Mouse (Mus musculus): Measurements from ENCODE around the gene Irak3.
A peak's percentile ranks its signal among the peaks of the same experiment; 100 is the strongest.

Irak3 gene

GRCm38 (mm10) chr10:120204591-120205210 lies 2.8 kb upstream of the Irak3 start:
- no peak for DNase-seq (ENCODE audit: low spot score)

- DNase-seq (ENCODE audit: low spot score) = no peak
Observed at GRCm38 (mm10) chr10:120202467-120203250, 729 bp upstream of the Irak3 start.

DNA sequence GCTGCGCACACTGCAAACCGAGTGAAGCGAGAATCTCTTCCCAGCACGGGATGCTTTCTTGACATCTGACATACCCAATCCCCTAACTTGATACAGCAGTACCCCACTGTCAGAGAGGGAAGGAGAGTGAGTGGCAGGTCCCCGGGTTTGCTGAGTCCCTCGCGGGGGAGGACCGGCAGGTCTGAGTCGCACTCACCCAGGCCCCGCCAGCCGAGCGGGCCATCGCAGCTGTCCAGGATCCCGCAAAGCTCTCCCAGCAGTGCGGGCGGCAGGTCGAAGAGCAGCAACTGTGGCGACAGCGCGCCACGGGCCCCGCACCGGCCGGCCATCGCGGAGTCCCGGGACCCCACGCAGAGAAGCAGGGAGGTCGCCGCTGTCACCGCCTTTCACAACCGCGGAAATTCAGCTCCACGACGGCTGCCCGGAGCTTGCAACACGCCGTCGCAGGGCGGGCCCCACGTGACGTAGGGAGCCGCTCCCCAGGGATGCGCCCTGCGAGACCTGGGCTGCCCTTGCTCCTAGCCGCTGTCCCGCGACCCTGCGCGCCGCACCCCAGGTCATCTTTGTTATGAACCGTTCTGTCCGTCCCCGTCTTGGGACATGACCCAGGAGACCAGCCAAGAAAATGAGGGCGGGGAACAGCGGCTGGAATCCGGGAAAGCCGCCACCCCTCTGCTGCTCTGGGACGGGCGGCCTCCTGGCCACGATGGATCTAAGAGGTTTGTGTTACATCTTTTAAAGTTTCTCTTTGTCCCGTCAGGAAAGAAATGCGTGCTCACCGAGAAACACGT lies 604 bp downstream of the Irak3 start, which contains the start of gene Tmbim4:
TSS of gene Tmbim4 (plus strand) at position 460 of the 791 bp plus-strand sequence.
- peak; percentile 24 for DNase-seq (ENCODE audit: low spot score)

GRCm38 (mm10) chr10:120197061-120197835 lies 4.7 kb downstream of the Irak3 start:
- no peak for DNase-seq (ENCODE audit: low spot score)

DNA sequence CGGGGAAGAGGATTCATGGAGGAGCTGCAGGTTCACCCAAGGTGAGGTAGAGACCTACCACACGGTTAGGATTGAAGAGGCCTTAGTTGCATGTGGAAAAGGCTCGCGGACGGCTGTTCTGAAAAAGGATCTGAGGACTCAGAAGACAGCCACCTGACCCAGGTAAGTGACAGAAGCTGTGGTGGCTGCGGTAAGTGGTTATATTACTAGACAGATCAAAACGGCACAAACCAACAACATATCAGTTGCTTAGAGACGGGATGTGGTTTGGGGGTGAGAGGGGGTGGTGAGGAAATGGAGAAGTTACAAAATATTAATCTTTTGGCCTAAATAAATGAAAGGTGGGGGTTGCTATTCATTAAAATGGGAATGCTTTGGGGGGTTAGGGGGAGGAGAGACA lies 8.7 kb downstream of the Irak3 start:
- no peak for DNase-seq (ENCODE audit: low spot score)

DNA sequence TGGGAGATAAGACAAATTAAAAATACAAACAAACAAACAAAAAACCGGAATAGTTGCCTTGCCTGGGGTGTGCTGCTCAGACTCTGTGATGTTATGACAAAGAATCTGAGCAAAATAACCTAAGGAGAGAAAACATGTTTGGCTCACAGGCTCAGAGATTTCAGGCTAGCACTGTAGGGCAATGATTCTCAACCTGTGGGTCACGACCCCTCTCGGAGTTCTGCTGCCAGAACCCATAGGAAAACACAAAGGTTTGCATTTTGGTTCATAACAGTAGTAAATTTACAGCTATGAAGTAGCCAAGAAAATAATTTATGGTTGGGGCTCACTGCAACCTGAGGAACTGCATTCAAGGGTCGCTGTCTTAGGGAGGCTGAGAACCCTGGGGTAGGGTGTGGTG lies 9.7 kb downstream of the Irak3 start:
- DNase-seq (ENCODE audit: low spot score) = no peak

DNA sequence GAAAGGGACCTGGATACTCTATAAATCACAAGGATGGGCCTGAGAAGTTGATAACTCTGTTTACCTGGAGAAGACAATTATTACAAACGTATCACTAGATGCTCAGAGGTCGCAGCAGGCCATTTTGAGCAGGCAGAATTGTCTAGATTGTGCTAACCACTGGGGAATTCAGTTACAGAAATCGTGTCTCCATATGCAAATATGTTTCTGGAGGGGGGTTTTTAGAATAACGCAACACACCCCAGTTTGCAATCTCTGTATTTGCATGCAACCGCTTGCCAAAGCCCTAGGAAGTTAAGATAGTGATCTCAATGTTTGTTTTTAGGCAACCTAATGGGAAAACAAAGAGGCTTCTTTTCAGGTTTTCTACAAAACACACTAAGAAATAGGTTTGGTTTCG lies 10.8 kb downstream of the Irak3 start:
- no peak for DNase-seq (ENCODE audit: low spot score)

DNA sequence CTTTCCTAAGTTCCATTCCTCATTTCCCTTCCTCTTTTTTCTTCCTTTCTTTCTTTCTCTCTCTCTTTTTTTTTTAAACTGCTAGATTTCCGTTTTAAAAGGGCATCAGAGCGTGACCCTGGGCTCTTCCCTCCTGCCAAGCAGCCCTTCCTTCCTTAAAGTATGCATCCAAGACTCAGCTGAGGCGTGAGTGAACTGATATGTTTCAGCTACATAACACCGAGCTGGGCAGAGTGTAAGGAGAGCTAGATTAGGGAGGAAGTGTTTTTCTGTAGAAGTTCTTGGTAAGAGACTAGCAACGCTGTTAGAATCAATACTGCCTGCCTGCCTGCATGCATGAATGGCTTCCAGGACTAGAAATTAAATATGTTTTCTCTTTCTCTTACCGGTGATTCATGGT lies 12.1 kb downstream of the Irak3 start:
- no peak for DNase-seq (ENCODE audit: low spot score)

DNA sequence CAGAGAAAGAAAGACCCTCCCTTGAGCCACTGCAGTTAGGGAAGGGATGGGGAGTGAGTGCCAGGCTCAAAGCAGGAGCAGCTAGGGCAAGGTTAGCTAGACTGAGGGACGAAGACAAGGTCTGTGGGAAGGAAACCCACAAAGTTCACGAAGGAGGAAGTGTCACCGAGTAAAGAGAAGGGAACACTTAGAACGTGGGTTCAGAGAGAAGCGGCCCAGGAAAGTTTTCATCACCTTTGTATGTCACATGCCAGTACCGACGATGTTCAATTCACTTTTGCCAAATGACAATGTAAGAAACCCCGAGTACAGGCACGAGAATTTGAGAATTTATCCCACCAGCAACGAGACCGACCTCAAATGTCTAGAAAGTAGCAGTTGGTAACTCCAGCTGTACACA lies 12.7 kb downstream of the Irak3 start:
- DNase-seq (ENCODE audit: low spot score) = no peak

GRCm38 (mm10) chr10:120188513-120188912 lies 13.4 kb downstream of the Irak3 start:
- DNase-seq (ENCODE audit: low spot score) = no peak

GRCm38 (mm10) chr10:120183342-120183741 lies 18.6 kb downstream of the Irak3 start:
- DNase-seq (ENCODE audit: low spot score) = no peak

GRCm38 (mm10) chr10:120182887-120183286 lies 19.0 kb downstream of the Irak3 start:
- DNase-seq (ENCODE audit: low spot score) = no peak

- DNase-seq (ENCODE audit: low spot score) = no peak
Observed at GRCm38 (mm10) chr10:120174192-120174705, 27.7 kb downstream of the Irak3 start.

GRCm38 (mm10) chr10:120171340-120171739 lies 30.6 kb downstream of the Irak3 start:
- DNase-seq (ENCODE audit: low spot score) = no peak

DNA sequence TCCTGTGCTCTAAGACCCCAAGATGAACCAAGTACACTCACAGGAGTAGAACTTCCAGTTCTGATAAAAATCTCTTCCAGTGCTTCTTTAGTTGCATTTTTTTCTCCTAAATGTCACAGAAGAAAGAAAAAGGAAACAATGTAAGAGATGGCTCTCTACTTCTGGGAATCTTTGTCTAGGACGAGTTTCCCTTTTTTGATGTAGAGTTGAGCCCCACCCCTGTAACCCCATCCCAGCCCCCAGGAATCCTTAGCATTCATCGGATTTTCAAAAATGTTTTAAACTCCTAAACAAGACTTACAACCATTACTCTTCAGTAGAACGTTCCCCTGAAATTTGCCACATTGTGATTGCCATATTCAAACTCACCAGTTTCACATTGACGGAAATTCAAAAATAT lies 31.7 kb downstream of the Irak3 start:
- no peak for DNase-seq (ENCODE audit: low spot score)

GRCm38 (mm10) chr10:120169841-120170240 lies 32.1 kb downstream of the Irak3 start:
- DNase-seq (ENCODE audit: low spot score) = no peak

GRCm38 (mm10) chr10:120169064-120169463 lies 32.9 kb downstream of the Irak3 start:
- no peak for DNase-seq (ENCODE audit: low spot score)

- no peak for DNase-seq (ENCODE audit: low spot score)
Observed at GRCm38 (mm10) chr10:120168070-120168469, 33.9 kb downstream of the Irak3 start.

GRCm38 (mm10) chr10:120165793-120166503 lies 36.0 kb downstream of the Irak3 start:
- DNase-seq (ENCODE audit: low spot score) = no peak

DNA sequence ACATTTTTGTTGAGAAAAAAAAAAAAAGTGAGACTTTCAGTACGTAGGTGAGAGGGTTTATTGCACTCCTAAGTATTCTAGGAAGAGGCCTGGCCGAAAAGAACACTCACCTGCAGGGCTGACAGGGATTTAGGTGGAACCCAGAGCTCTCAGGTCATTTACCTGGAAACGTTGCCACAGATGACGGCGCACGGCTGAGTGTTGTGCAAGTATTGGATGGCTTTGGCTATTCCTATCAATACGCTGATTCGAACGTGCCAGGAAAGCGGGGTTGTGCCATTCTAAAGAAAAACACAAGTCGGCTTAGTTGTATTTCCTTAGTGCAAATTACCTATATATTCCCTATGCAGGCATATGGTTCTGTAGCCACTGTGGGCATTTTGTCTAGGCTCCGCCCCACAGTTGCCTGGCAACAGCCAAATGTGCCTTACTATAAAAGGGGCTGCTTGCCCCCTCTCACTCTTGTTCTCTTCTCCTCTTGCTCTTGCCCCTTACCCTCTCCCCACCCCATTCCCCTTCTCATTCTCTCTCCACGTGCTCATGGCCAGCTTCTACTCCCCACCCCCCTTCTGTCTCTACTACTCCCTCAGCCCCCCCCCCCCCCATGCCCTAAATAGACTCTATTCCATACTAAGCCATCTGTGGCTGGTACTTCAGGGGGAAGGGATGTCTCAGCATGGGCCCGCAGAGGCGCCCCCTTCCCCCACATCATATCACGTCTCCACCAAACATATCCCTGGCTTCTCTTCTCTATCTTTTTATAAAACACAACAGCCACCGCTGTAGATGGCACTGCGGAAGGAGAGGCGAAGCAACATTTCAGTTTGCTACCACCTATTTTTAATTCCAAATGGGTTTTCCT lies 36.8 kb downstream of the Irak3 start:
- DNase-seq (ENCODE audit: low spot score) = no peak
